Mouse (Mus musculus): ENCODE measurements around the gene Sh2d3c. TPM values are rescaled to one million over a fixed set of nuclear protein-coding genes. Genes with fewer than 3 reads are reported as not detected.

Gene Sh2d3c
- polyA plus RNA-seq (2012): 0.04 and 0.06 TPM in 2 replicates

- Histone ChIP-seq H3K36me3 (ENCODE audit: control insufficient read depth) (no peaks in the 10 kb centered on the region), H3K9me3 (ENCODE audit: control insufficient read depth, low read length) (no peaks in the 10 kb centered on the region), H3K4me1 (ENCODE audit: control insufficient read depth) (peaks cover 2% of the 10 kb centered on the region), H3K27me3 (ENCODE audit: control insufficient read depth) (peaks cover 2% of the 10 kb centered on the region; the same call in 1 of the 2 replicates), H3K4me3 (replicated peaks) (no peak within 1 kb of the TSS)
- TF ChIP-seq TAL1 (IDR thresholded peaks at IDR 0.05; ENCODE audit: low read length) (no peak), GATA1 (IDR thresholded peaks at IDR 0.05; ENCODE audit: low read length) (no peak)
These were observed at the start of gene Sh2d3c for GRCm38 (mm10) chr2:32720681-32721229. TSS of gene Sh2d3c (plus strand) at chr2:32721055.

- no peaks in the 10 kb centered on the region for H3K27me3 ChIP-seq (ENCODE audit: control insufficient read depth)
- TF ChIP-seq TAL1 (IDR thresholded peaks at IDR 0.05; ENCODE audit: low read length): no peak
- no peak for TF ChIP-seq GATA1 (IDR thresholded peaks at IDR 0.05; ENCODE audit: low read length)
- H3K9me3 ChIP-seq (ENCODE audit: control insufficient read depth, low read length): no peaks in the 10 kb centered on the region
- H3K36me3 ChIP-seq (ENCODE audit: control insufficient read depth): peaks cover 13% of the 10 kb centered on the region
- H3K4me3 ChIP-seq (replicated peaks): no peak overlapping the region
- peaks cover 37% of the 10 kb centered on the region for H3K4me1 ChIP-seq (ENCODE audit: control insufficient read depth)
These were observed 49.7 kb upstream of the Sh2d3c start for GRCm38 (mm10) chr2:32671147-32671546.

GRCm38 (mm10) chr2:32671907-32672595, 48.8 kb upstream of the Sh2d3c start:
- H3K27me3 ChIP-seq (ENCODE audit: control insufficient read depth): no peaks in the 10 kb centered on the region
- peaks cover 37% of the 10 kb centered on the region for H3K4me1 ChIP-seq (ENCODE audit: control insufficient read depth)
- no peak overlapping the region for H3K4me3 ChIP-seq (replicated peaks)
- H3K9me3 ChIP-seq (ENCODE audit: control insufficient read depth, low read length): peaks cover 3% of the 10 kb centered on the region
- TF ChIP-seq TAL1 (IDR thresholded peaks at IDR 0.05; ENCODE audit: low read length): no peak
- peaks cover 13% of the 10 kb centered on the region for H3K36me3 ChIP-seq (ENCODE audit: control insufficient read depth)

GRCm38 (mm10) chr2:32673176-32673917, 47.5 kb upstream of the Sh2d3c start:
- Histone ChIP-seq H3K4me1 (ENCODE audit: control insufficient read depth) (peaks cover 37% of the 10 kb centered on the region), H3K36me3 (ENCODE audit: control insufficient read depth) (peaks cover 21% of the 10 kb centered on the region), H3K9me3 (ENCODE audit: control insufficient read depth, low read length) (peaks cover 7% of the 10 kb centered on the region), H3K27me3 (ENCODE audit: control insufficient read depth) (no peaks in the 10 kb centered on the region), H3K4me3 (replicated peaks) (no peak overlapping the region)
- TF ChIP-seq TAL1 (IDR thresholded peaks at IDR 0.05; ENCODE audit: low read length) (no peak), GATA1 (IDR thresholded peaks at IDR 0.05; ENCODE audit: low read length) (no peak)

GRCm38 (mm10) chr2:32676821-32677220, 44.0 kb upstream of the Sh2d3c start:
- H3K27me3 ChIP-seq (ENCODE audit: control insufficient read depth): no peaks in the 10 kb centered on the region
- TF ChIP-seq TAL1 (IDR thresholded peaks at IDR 0.05; ENCODE audit: low read length) (no peak), GATA1 (IDR thresholded peaks at IDR 0.05; ENCODE audit: low read length) (no peak)
- H3K36me3 ChIP-seq (ENCODE audit: control insufficient read depth): peaks cover 42% of the 10 kb centered on the region
- H3K4me1 ChIP-seq (ENCODE audit: control insufficient read depth): peaks cover 20% of the 10 kb centered on the region
- H3K9me3 ChIP-seq (ENCODE audit: control insufficient read depth, low read length): peaks cover 7% of the 10 kb centered on the region
- H3K4me3 ChIP-seq (replicated peaks): no peak overlapping the region

GRCm38 (mm10) chr2:32677683-32678082, 43.2 kb upstream of the Sh2d3c start:
- Histone ChIP-seq H3K27me3 (ENCODE audit: control insufficient read depth) (no peaks in the 10 kb centered on the region), H3K9me3 (ENCODE audit: control insufficient read depth, low read length) (peaks cover 7% of the 10 kb centered on the region), H3K36me3 (ENCODE audit: control insufficient read depth) (peaks cover 51% of the 10 kb centered on the region), H3K4me1 (ENCODE audit: control insufficient read depth) (peaks cover 11% of the 10 kb centered on the region), H3K4me3 (replicated peaks) (no peak overlapping the region)
- no peak for TF ChIP-seq GATA1 (IDR thresholded peaks at IDR 0.05; ENCODE audit: low read length)

- Histone ChIP-seq H3K4me3 (replicated peaks) (no peak overlapping the region), H3K4me1 (ENCODE audit: control insufficient read depth) (no peaks in the 10 kb centered on the region), H3K9me3 (ENCODE audit: control insufficient read depth, low read length) (peaks cover 7% of the 10 kb centered on the region), H3K27me3 (ENCODE audit: control insufficient read depth) (no peaks in the 10 kb centered on the region), H3K36me3 (ENCODE audit: control insufficient read depth) (peaks cover 67% of the 10 kb centered on the region)
- no peak for TF ChIP-seq TAL1 (IDR thresholded peaks at IDR 0.05; ENCODE audit: low read length)
- no peak for TF ChIP-seq GATA1 (IDR thresholded peaks at IDR 0.05; ENCODE audit: low read length)
These were observed 40.8 kb upstream of the Sh2d3c start for GRCm38 (mm10) chr2:32680051-32680451.

GRCm38 (mm10) chr2:32680961-32681650, 39.7 kb upstream of the Sh2d3c start:
- Histone ChIP-seq H3K4me1 (ENCODE audit: control insufficient read depth) (no peaks in the 10 kb centered on the region), H3K27me3 (ENCODE audit: control insufficient read depth) (no peaks in the 10 kb centered on the region), H3K9me3 (ENCODE audit: control insufficient read depth, low read length) (peaks cover 7% of the 10 kb centered on the region), H3K4me3 (replicated peaks) (no peak overlapping the region), H3K36me3 (ENCODE audit: control insufficient read depth) (peaks cover 77% of the 10 kb centered on the region)
- TF ChIP-seq TAL1 (IDR thresholded peaks at IDR 0.05; ENCODE audit: low read length) (no peak), GATA1 (IDR thresholded peaks at IDR 0.05; ENCODE audit: low read length) (no peak)

- no peaks in the 10 kb centered on the region for H3K4me1 ChIP-seq (ENCODE audit: control insufficient read depth)
- H3K27me3 ChIP-seq (ENCODE audit: control insufficient read depth): no peaks in the 10 kb centered on the region
- H3K4me3 ChIP-seq (replicated peaks): no peak overlapping the region
- peaks cover 7% of the 10 kb centered on the region for H3K9me3 ChIP-seq (ENCODE audit: control insufficient read depth, low read length)
- no peak for TF ChIP-seq TAL1 (IDR thresholded peaks at IDR 0.05; ENCODE audit: low read length)
- no peak for TF ChIP-seq GATA1 (IDR thresholded peaks at IDR 0.05; ENCODE audit: low read length)
- peaks cover 84% of the 10 kb centered on the region for H3K36me3 ChIP-seq (ENCODE audit: control insufficient read depth)
These were observed 39.1 kb upstream of the Sh2d3c start for GRCm38 (mm10) chr2:32681754-32682153.
